Mouse (Mus musculus): ENCODE measurements around the gene Gsk3b.

DNA sequence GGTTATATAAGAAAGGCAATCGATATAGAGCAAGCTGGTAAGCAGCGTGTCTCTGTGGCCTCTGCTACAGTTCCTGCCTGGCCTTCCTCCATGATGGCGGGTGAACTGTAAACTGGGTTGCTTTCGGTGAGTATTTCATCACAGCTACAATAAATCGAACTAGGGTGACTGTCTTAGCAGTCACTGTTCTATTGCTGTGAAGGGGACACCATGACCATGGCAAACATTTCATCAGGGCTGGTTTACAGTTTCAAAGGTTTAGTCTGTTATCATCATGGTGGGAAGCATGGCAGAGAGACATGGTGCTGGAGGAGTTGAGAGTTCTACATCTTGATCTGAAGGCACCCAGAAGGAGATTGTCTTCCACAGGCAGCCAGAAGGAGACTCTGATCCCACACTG, 191.0 kb downstream of the Gsk3b start:
- no peak for TF ChIP-seq CTCF (IDR thresholded peaks at IDR 0.05; ENCODE audit: low read depth)
- no peak for TF ChIP-seq EP300 (IDR thresholded peaks at IDR 0.05; ENCODE audit: low read depth)

All from heart, postnatal 0 days (tissue).